Mouse (Mus musculus) embryonic facial prominence, embryonic 15.5 days (tissue): ENCODE measurements around the gene 1190002N15Rik. TPM values are rescaled to one million over a fixed set of nuclear protein-coding genes. Genes with fewer than 3 reads are reported as not detected.

Experiments used
- ATAC-seq: fragments of 200-750 bp; cut with Nextera tagmentation; 2 replicates; pipeline ENCODE4 v1.8.0; 2017; ENCODE audit warnings: low read depth, moderate TSS enrichment; ENCODE audit not compliant: insufficient number of reproducible peaks, low FRiP score, low TSS enrichment
- H3K27ac ChIP-seq: fragments of 300-500 bp; sonication (generic); replicated peaks from 2 replicates; pipeline ENCODE4 v1.5.1; 2015; ENCODE audit warnings: mild to moderate bottlenecking, inconsistent platforms
- H3K27me3 ChIP-seq: fragments of 300-500 bp; sonication (generic); 2 replicates; pipeline ENCODE4 v1.6.1; 2015; ENCODE audit warnings: inconsistent platforms
- H3K36me3 ChIP-seq: fragments of 300-500 bp; sonication (generic); 2 replicates; pipeline ENCODE4 v1.6.1; 2015; ENCODE audit warnings: mild to moderate bottlenecking, inconsistent platforms
- H3K4me1 ChIP-seq: fragments of 300-500 bp; sonication (generic); 2 replicates; pipeline ENCODE4 v1.6.1; 2015; ENCODE audit warnings: inconsistent platforms
- H3K4me2 ChIP-seq: fragments of 300-500 bp; sonication (generic); replicated peaks from 2 replicates; pipeline ENCODE4 v1.6.1; 2015; ENCODE audit warnings: mild to moderate bottlenecking, inconsistent platforms
- H3K4me3 ChIP-seq: fragments of 300-500 bp; sonication (generic); replicated peaks from 2 replicates; pipeline ENCODE4 v1.5.1; 2015; ENCODE audit warnings: mild to moderate bottlenecking, inconsistent platforms
- H3K9ac ChIP-seq: fragments of 300-500 bp; sonication (generic); 2 replicates; pipeline ENCODE4 v1.6.1; 2015; ENCODE audit warnings: inconsistent platforms
- H3K9me3 ChIP-seq: fragments of 300-500 bp; sonication (generic); replicated peaks from 2 replicates; pipeline ENCODE4 v1.6.1; 2016; ENCODE audit warnings: inconsistent platforms
- WGBS: fragments of 180-500 bp; shearing (Covaris S2); methylation state at CpG from one replicate; pipeline ENCODE4 v1.1.7; 2015; 5-methylcytosine and 5-hydroxymethylcytosine counted together
- polyA plus RNA-seq: library from polyadenylated mRNA; unstranded; fragments of >200 nt; fragmentation: Nextera tagmentation; extraction: Ambion mirVana; gene quantifications from 2 replicates; pipeline ENCODE4 v1.2.1, GENCODE M21; 2015

The 1190002N15Rik gene
- polyA plus RNA-seq, 1 experiment from 2014 or later, result 24.0 TPM

- ATAC-seq, result no peak
- H3K4me3 ChIP-seq, result no peak overlapping the region
- 57% methylated on average over 1 of the region's 1 CpGs for WGBS
Measured at GRCm38 (mm10) chr9:94529146-94529746, 8.6 kb downstream of the 1190002N15Rik start.

GRCm38 (mm10) chr9:94526473-94526872, 11.4 kb downstream of the 1190002N15Rik start:
- no peak overlapping the region for H3K4me3 ChIP-seq
- peaks cover 3% of the 10 kb centered on the region; the same call in 1 of the 2 replicates for H3K4me1 ChIP-seq
- H3K9ac ChIP-seq, result no peak overlapping the region
- no peaks in the 10 kb centered on the region for H3K27me3 ChIP-seq
- H3K4me2 ChIP-seq, result no peak overlapping the region
- H3K9me3 ChIP-seq, result no peaks in the 10 kb centered on the region
- H3K36me3 ChIP-seq, result 0 out of 2 replicates have a peak, but pooled peaks cover 3% of the 10 kb centered on the region
- ATAC-seq, result 0 out of 2 replicates have a peak, but pooled peaks have one; percentile 34
- peak overlapping the region; percentile 36; the same call in 1 of the 2 replicates for H3K27ac ChIP-seq
- WGBS, result 43% methylated on average over 7 of the region's 7 CpGs

More at GRCm38 (mm10) chr9:94529146-94529746, 8.6 kb downstream of the 1190002N15Rik start:
- Histone ChIP-seq H3K4me1 (peaks cover 3% of the 10 kb centered on the region; the same call in 1 of the 2 replicates), H3K36me3 (no peaks in the 10 kb centered on the region), H3K27ac (no peak overlapping the region), H3K4me2 (no peak overlapping the region), H3K9me3 (no peaks in the 10 kb centered on the region), H3K9ac (no peak overlapping the region), H3K27me3 (no peaks in the 10 kb centered on the region)

DNA sequence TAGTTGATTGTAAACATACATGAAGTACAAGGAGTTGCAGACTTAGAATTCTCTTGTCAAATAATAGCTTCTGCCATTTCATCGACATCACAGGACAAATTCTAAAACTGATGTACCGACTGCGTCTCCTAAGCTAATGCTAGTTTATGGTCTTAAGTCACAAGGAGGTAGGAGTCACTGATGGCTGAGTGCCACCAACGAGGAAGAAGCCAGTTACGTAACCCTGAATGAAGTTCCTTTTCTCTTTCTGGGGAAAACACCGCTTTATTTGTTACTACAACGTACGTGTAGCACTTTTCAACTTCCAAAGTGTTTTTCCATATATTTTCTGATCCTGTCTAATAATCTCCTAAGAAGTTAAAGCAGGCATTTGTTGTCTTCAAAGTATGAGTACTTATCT, 25.6 kb downstream of the 1190002N15Rik start:
- H3K4me2 ChIP-seq, result no peak overlapping the region
- H3K4me3 ChIP-seq, result no peak overlapping the region
- no peaks in the 10 kb centered on the region for H3K27me3 ChIP-seq
- H3K4me1 ChIP-seq, result no peaks in the 10 kb centered on the region
- H3K9me3 ChIP-seq, result no peaks in the 10 kb centered on the region
- no peak overlapping the region for H3K27ac ChIP-seq
- 87% methylated on average over 8 of the region's 8 CpGs for WGBS
- H3K9ac ChIP-seq, result no peak overlapping the region
- H3K36me3 ChIP-seq, result peaks cover 4% of the 10 kb centered on the region; the same call in 1 of the 2 replicates
- no peak for ATAC-seq

DNA sequence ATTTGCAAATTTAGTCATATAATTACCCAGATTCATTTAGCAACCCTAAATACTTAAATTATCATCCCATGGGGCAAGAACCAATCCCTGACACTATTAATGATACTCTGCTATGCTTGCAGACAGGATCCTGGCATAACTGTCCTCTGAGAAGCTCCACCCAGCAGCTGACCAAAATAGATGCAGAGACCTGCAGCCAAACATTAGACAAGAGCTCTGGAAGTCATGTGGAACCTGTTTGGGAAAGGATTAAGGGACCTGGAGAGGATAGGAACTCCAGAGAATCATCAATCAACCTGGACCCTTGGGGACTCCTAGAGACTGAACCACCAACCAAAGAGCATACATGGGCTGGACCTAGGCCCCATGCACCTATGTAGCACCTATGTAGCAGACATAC, 26.7 kb downstream of the 1190002N15Rik start:
- H3K4me3 ChIP-seq, result no peak overlapping the region
- no peaks in the 10 kb centered on the region for H3K27me3 ChIP-seq
- ATAC-seq, result no peak
- no peaks in the 10 kb centered on the region for H3K9me3 ChIP-seq
- no peaks in the 10 kb centered on the region for H3K4me1 ChIP-seq
- H3K9ac ChIP-seq, result no peak overlapping the region
- H3K4me2 ChIP-seq, result no peak overlapping the region
- H3K36me3 ChIP-seq, result no peaks in the 10 kb centered on the region
- H3K27ac ChIP-seq, result no peak overlapping the region

DNA sequence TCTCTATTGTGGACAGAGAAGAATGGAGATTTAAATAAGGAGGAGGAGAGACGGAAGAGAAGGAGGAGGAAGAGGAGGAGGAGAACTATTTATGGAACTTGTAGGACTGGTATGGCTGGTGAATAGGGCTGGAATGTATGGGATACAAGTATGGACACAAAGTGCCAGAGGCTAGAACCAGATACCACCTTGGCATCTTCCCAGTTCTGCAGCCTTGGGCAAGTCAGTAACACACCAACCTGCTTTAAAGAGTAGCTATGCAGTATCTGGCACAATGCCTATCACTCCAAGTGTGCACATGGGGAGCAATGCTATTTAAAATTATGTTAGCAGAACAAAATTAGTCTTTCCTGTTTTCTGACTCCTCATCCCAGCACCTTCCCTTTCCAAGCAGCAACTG, 30.9 kb downstream of the 1190002N15Rik start:
- H3K27ac ChIP-seq, result no peak overlapping the region
- H3K4me2 ChIP-seq, result no peak overlapping the region
- H3K27me3 ChIP-seq, result no peaks in the 10 kb centered on the region
- no peak overlapping the region for H3K9ac ChIP-seq
- 68% methylated on average over 1 of the region's 1 CpGs for WGBS
- H3K36me3 ChIP-seq, result no peaks in the 10 kb centered on the region
- H3K4me1 ChIP-seq, result no peaks in the 10 kb centered on the region
- H3K9me3 ChIP-seq, result no peaks in the 10 kb centered on the region
- no peak overlapping the region for H3K4me3 ChIP-seq
- ATAC-seq, result no peak

GRCm38 (mm10) chr9:94491467-94491866, 46.4 kb downstream of the 1190002N15Rik start:
- 72% methylated on average over 9 of the region's 9 CpGs for WGBS
- no peaks in the 10 kb centered on the region for H3K4me1 ChIP-seq
- no peak overlapping the region for H3K9ac ChIP-seq
- no peaks in the 10 kb centered on the region for H3K36me3 ChIP-seq
- H3K4me3 ChIP-seq, result no peak overlapping the region
- no peaks in the 10 kb centered on the region for H3K27me3 ChIP-seq
- H3K27ac ChIP-seq, result no peak overlapping the region
- ATAC-seq, result no peak
- H3K4me2 ChIP-seq, result no peak overlapping the region
- no peaks in the 10 kb centered on the region for H3K9me3 ChIP-seq

GRCm38 (mm10) chr9:94487976-94488375, 49.9 kb downstream of the 1190002N15Rik start:
- no peaks in the 10 kb centered on the region for H3K9me3 ChIP-seq
- no peak overlapping the region for H3K9ac ChIP-seq
- no peak overlapping the region for H3K4me2 ChIP-seq
- no peak overlapping the region for H3K27ac ChIP-seq
- no peak for ATAC-seq
- no peaks in the 10 kb centered on the region for H3K36me3 ChIP-seq
- 66% methylated on average over 2 of the region's 2 CpGs for WGBS
- no peak overlapping the region for H3K4me3 ChIP-seq
- H3K4me1 ChIP-seq, result peaks cover 6% of the 10 kb centered on the region; the same call in 1 of the 2 replicates
- no peaks in the 10 kb centered on the region for H3K27me3 ChIP-seq

GRCm38 (mm10) chr9:94483291-94483879, 54.5 kb downstream of the 1190002N15Rik start:
- Histone ChIP-seq H3K9me3 (no peaks in the 10 kb centered on the region), H3K9ac (no peak overlapping the region), H3K4me3 (no peak overlapping the region), H3K36me3 (no peaks in the 10 kb centered on the region), H3K27me3 (no peaks in the 10 kb centered on the region), H3K27ac (peak overlapping the region; percentile 55; the same call in 1 of the 2 replicates), H3K4me2 (no peak overlapping the region), H3K4me1 (peaks cover 6% of the 10 kb centered on the region; the same call in 1 of the 2 replicates)
- WGBS, result 55% methylated on average over 6 of the region's 6 CpGs
- ATAC-seq, result no peak

GRCm38 (mm10) chr9:94482215-94482975, 55.5 kb downstream of the 1190002N15Rik start:
- H3K9me3 ChIP-seq, result no peaks in the 10 kb centered on the region
- WGBS, result 62% methylated on average over 10 of the region's 10 CpGs
- peak; percentile 78; the same call in 1 of the 2 replicates for ATAC-seq
- H3K4me3 ChIP-seq, result no peak overlapping the region
- no peak overlapping the region for H3K4me2 ChIP-seq
- H3K9ac ChIP-seq, result no peak overlapping the region
- no peaks in the 10 kb centered on the region for H3K27me3 ChIP-seq
- no peaks in the 10 kb centered on the region for H3K36me3 ChIP-seq
- peaks cover 6% of the 10 kb centered on the region; the same call in 1 of the 2 replicates for H3K4me1 ChIP-seq
- H3K27ac ChIP-seq, result no peak overlapping the region

DNA sequence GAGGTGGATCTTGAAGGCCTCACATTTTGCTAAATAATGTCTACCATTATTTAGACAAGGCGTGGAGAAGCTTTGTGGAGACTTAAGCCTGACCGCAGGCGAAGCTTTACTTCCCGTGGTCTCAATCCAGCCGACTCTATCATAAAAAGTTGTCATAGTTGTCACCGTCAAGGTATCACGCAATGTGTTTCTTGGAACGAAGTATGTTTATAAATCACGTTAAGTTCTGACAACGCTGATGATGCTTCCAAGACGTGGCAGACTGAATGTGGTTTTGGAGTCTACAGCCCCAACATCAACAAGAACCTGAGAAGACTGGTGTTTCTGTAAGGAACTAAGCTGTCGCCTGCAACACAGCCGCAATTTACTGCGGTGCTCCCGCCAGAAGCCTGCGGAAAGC, 56.8 kb downstream of the 1190002N15Rik start:
- H3K4me2 ChIP-seq, result no peak overlapping the region
- H3K9ac ChIP-seq, result no peak overlapping the region
- no peak overlapping the region for H3K4me3 ChIP-seq
- peaks cover 6% of the 10 kb centered on the region; the same call in 1 of the 2 replicates for H3K4me1 ChIP-seq
- no peaks in the 10 kb centered on the region for H3K36me3 ChIP-seq
- 83% methylated on average over 16 of the region's 16 CpGs for WGBS
- H3K27me3 ChIP-seq, result no peaks in the 10 kb centered on the region
- no peak overlapping the region for H3K27ac ChIP-seq
- H3K9me3 ChIP-seq, result no peaks in the 10 kb centered on the region
- no peak for ATAC-seq

DNA sequence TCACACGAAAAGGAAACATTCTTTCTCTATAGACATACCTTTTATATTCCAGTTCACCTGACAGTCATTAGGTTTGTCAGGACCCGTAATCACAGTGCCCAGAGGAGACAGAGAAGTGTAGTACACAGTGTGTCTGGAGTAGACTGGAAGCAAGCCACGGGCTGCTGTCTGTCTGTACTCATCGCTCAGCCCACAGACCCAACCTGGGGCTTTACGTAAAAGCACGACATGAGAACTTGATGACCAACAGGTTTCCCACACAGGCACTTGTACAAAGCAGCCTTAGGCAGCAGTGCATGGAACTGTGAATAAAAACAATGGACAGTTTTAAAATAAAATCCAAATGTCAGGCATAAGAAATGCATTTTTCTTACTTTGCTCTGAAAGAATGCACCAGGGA, 58.5 kb downstream of the 1190002N15Rik start:
- H3K4me2 ChIP-seq, result no peak overlapping the region
- H3K27ac ChIP-seq, result no peak overlapping the region
- no peaks in the 10 kb centered on the region for H3K27me3 ChIP-seq
- 46% methylated on average over 6 of the region's 6 CpGs for WGBS
- no peaks in the 10 kb centered on the region for H3K9me3 ChIP-seq
- H3K36me3 ChIP-seq, result no peaks in the 10 kb centered on the region
- no peak overlapping the region for H3K9ac ChIP-seq
- no peak overlapping the region for H3K4me3 ChIP-seq
- H3K4me1 ChIP-seq, result peaks cover 6% of the 10 kb centered on the region; the same call in 1 of the 2 replicates
- ATAC-seq, result no peak
